Mouse (Mus musculus) lung, postnatal 0 days (tissue): ENCODE results near the gene Marcks.

ENCODE experiments used
- CTCF ChIP-seq: IDR thresholded peaks from 2 replicates; pipeline ENCODE4 v1.5.1; 2016; ENCODE audit warnings: antibody characterized with exemption, mild to moderate bottlenecking
- EP300 ChIP-seq: IDR thresholded peaks from 2 replicates; pipeline ENCODE4 v1.6.1; 2016; ENCODE audit warnings: antibody characterized with exemption, mild to moderate bottlenecking, control low read depth

DNA sequence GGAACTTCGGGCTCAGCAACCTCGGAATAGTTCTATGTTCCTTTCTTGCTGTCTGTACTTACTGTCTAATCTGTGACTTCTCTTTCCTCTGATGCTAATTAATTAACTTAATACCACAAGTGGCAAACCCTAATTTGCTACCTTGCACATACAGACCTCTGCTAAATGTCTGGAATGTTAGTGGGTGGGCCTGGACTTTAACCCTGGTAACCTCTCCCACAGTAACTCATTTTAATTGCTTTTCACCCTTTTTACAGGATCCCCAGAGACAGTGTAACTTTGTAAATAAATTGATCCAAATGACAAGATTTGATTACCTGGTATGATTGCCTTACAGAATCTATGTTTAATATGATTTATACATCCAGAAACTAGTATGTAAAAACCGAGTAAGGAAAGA lies 26.4 kb downstream of the Marcks start:
- TF ChIP-seq CTCF, result no peak
- no peak for TF ChIP-seq EP300
